Mouse (Mus musculus) neural tube, embryonic 14.5 days (tissue): ENCODE results near the gene Stx4a. TPM values are rescaled to one million over a fixed set of nuclear protein-coding genes. Genes with fewer than 3 reads are reported as not detected.

Experiments used
- ATAC-seq: fragments of 200-750 bp; cut with Nextera tagmentation; 2 replicates; pipeline ENCODE4 v1.8.0; 2017; ENCODE audit warnings: low read depth, mild to moderate bottlenecking, moderate TSS enrichment, moderate library complexity
- H3K27ac ChIP-seq: fragments of 300-500 bp; sonication (generic); 2 replicates; pipeline ENCODE4 v1.5.1; 2014; ENCODE audit warnings: low read depth, mild to moderate bottlenecking, control low read depth, low read length, moderate library complexity, mixed read lengths
- H3K27me3 ChIP-seq: fragments of 300-500 bp; sonication (generic); 2 replicates; pipeline ENCODE4 v1.6.1; 2014; ENCODE audit warnings: low read length; ENCODE audit not compliant: control insufficient read depth, insufficient read depth
- H3K36me3 ChIP-seq: fragments of 300-500 bp; sonication (generic); 2 replicates; pipeline ENCODE4 v1.6.1; 2014; ENCODE audit warnings: low read length, mixed read lengths; ENCODE audit not compliant: control insufficient read depth, insufficient read depth
- H3K4me1 ChIP-seq: fragments of 300-500 bp; sonication (generic); 2 replicates; pipeline ENCODE4 v1.6.1; 2014; ENCODE audit warnings: low read length; ENCODE audit not compliant: control insufficient read depth, insufficient read depth
- H3K4me2 ChIP-seq: fragments of 300-500 bp; sonication (generic); 2 replicates; pipeline ENCODE4 v1.6.1; 2014; ENCODE audit warnings: mild to moderate bottlenecking, low read depth, low read length, control low read depth
- H3K4me3 ChIP-seq: fragments of 300-500 bp; sonication (generic); 2 replicates; pipeline ENCODE4 v1.5.1; 2014; ENCODE audit warnings: low read depth, low read length, control low read depth, mixed read lengths
- H3K9ac ChIP-seq: fragments of 300-500 bp; sonication (generic); replicated peaks from 2 replicates; pipeline ENCODE4 v1.6.1; 2014; ENCODE audit warnings: low read depth, mild to moderate bottlenecking, control low read depth, low read length, mixed read lengths
- H3K9me3 ChIP-seq: fragments of 300-500 bp; sonication (generic); 2 replicates; pipeline ENCODE4 v1.6.1; 2016; ENCODE audit warnings: low read length; ENCODE audit not compliant: control insufficient read depth
- WGBS: fragments of 180-500 bp; shearing (Covaris S2); extraction: QIAGEN DNeasy Blood & Tissue Kit; methylation state at CpG from one replicate; pipeline ENCODE4 v1.1.7; 2014; 5-methylcytosine and 5-hydroxymethylcytosine counted together
- polyA plus RNA-seq: library from polyadenylated mRNA; unstranded; fragments of >200 nt; fragmentation: Nextera tagmentation; extraction: Ambion mirVana; gene quantifications from 2 replicates; pipeline ENCODE4 v1.2.1, GENCODE M21; 2014

Stx4a gene
- polyA plus RNA-seq, 1 experiment from 2014 or later = 9.8 TPM

DNA sequence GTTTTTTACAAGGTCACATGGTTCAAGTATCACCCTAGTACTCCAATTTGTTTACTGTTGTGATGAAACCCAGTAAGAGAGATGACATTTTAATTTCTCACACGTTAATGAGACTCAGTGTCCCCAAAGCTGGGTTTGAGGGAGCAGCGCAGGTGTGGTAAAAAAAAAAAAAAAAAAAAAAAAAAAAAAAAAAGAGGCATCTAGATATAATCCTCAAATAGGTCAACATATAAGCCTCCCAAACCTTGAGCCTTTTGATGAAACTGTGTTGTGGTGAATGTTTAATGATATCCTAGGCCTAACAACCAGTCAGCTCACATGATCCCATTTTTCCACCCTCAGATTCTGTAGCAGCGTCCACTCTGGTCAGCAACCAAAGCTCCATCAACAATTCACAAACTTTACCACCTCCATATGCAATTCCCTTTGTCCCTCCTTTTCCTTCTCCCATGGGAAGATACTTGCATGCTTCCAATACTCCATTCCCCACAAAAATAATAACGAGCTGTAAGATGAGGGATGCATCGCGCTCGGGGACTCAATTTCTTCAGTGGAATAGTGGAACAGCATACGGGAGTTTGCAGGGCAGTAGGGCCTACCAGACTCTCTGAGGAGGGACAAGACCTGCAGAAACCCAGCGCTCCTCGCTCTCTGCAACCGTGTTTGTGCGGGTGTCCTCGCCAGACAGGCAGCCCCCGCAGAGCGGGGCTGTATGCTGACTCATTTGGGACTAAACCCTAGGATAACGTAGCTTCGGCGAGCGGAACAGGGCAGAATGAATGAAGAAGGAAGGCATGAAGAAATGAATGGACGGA lies 50.9 kb downstream of the Stx4a start:
- H3K36me3 ChIP-seq = peaks cover 13% of the 10 kb centered on the region
- H3K27me3 ChIP-seq = 0 out of 2 replicates have a peak, but pooled peaks cover 2% of the 10 kb centered on the region
- H3K4me2 ChIP-seq = peak overlapping the region; percentile 74
- no peaks in the 10 kb centered on the region for H3K9me3 ChIP-seq
- peak overlapping the region; percentile 92 for H3K4me3 ChIP-seq
- 5% methylated on average over 20 of the region's 20 CpGs for WGBS
- H3K9ac ChIP-seq = peak overlapping the region; percentile 97
- peak overlapping the region; percentile 99 for H3K27ac ChIP-seq
- peaks cover 22% of the 10 kb centered on the region for H3K4me1 ChIP-seq
- peak; percentile 29 for ATAC-seq

DNA sequence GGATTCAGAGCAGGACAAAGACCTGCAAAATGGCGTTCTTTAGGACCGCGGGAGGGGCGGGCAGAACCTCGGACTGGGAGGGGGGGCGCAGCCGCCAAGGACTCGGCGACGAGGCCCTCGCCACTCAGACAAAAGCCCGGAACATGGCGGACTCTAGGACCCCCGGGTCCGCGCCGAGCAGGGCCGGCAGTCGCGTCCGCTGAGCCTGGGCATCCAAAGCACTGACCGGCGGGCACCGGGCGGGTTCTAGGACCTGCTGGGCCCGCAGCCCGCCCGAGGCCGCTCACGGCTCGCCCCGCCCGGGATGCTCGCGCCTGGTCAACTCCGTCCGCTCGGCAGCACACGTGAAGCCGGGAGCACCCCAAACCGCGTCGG lies 51.5 kb downstream of the Stx4a start:
- Histone ChIP-seq H3K36me3 (peaks cover 19% of the 10 kb centered on the region), H3K27ac (peak overlapping the region; percentile 99), H3K4me3 (peak overlapping the region; percentile 92), H3K4me2 (peak overlapping the region; percentile 74; the same call in 1 of the 2 replicates), H3K9me3 (no peaks in the 10 kb centered on the region), H3K4me1 (peaks cover 22% of the 10 kb centered on the region), H3K9ac (peak overlapping the region; percentile 97), H3K27me3 (0 out of 2 replicates have a peak, but pooled peaks cover 2% of the 10 kb centered on the region)
- WGBS = under 1% methylated on average over 15 of the region's 43 CpGs
- peak; percentile 95 for ATAC-seq

GRCm38 (mm10) chr7:127876041-127876466 lies 52.0 kb downstream of the Stx4a start, which contains the start of gene Zfp646:
Zfp646 (plus strand) TSS chr7:127876221.
- peak within 1 kb of the TSS; percentile 99 for H3K27ac ChIP-seq
- WGBS = under 1% methylated on average over 41 of the region's 41 CpGs
- peaks cover 23% of the 10 kb centered on the region for H3K36me3 ChIP-seq

DNA sequence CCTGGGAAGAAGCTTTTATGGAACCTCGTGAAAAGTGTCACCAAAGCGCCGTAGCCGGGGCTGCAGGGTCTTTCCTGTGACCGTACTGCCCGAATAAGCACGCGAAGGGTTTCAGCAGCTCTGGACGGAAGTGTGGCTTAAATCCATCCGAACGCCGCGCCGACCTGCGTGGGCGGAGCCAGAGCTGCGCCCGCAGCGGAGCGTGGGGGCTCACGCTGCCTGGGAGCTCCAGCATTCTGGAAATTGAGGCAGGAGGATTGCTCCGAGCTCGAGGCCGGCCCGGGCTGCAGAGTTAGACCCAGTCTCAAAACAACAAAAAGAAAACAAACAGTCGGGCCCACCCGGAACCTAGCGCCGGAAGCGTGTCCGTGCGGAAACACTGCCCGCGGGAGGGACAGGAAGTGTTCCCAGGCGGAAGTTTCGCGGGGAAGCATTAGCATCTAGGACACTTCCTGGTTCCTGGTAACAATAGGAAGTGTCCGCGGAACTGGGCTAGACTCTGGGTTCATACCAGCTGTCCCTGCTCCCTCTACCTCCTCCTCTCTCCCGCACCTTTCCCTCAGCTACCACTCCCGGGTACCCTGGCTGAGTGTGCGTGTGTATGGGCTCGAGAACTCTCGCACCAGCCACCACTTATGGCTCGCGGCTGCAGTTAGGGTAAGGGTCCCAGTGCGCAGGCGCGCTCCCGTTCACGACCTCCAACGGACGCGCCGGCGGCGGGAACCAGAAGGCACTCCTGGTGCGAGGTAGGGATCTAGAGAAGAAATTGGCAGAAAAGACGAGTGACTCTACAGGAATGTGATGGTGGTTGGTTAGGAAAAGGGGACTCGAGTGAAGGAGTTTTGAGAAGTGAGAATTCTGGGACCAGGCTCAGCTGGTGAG lies 52.6 kb downstream of the Stx4a start, which contains the start of gene Zfp668:
TSS of gene Zfp668 (minus strand) at position 362 of the 882 bp plus-strand sequence.
- peak; percentile 62 for ATAC-seq
- peaks cover 22% of the 10 kb centered on the region for H3K4me1 ChIP-seq
- peak within 1 kb of the TSS; percentile 92 for H3K4me3 ChIP-seq
- H3K36me3 ChIP-seq = peaks cover 28% of the 10 kb centered on the region
- H3K9ac ChIP-seq = peak within 1 kb of the TSS; percentile 97
- H3K9me3 ChIP-seq = no peaks in the 10 kb centered on the region
- peak within 1 kb of the TSS; percentile 74 for H3K4me2 ChIP-seq
- 0 out of 2 replicates have a peak, but pooled peaks cover 2% of the 10 kb centered on the region for H3K27me3 ChIP-seq
- H3K27ac ChIP-seq = peak within 1 kb of the TSS; percentile 99
- under 1% methylated on average over 60 of the region's 60 CpGs for WGBS

More at GRCm38 (mm10) chr7:127876041-127876466, 52.0 kb downstream of the Stx4a start, which contains the start of gene Zfp646:
- Histone ChIP-seq H3K9me3 (no peaks in the 10 kb centered on the region), H3K27me3 (0 out of 2 replicates have a peak, but pooled peaks cover 2% of the 10 kb centered on the region), H3K4me1 (peaks cover 22% of the 10 kb centered on the region), H3K4me2 (peak within 1 kb of the TSS; percentile 74), H3K9ac (peak within 1 kb of the TSS; percentile 97), H3K4me3 (peak within 1 kb of the TSS; percentile 92)
- peak; percentile 90 for ATAC-seq

DNA sequence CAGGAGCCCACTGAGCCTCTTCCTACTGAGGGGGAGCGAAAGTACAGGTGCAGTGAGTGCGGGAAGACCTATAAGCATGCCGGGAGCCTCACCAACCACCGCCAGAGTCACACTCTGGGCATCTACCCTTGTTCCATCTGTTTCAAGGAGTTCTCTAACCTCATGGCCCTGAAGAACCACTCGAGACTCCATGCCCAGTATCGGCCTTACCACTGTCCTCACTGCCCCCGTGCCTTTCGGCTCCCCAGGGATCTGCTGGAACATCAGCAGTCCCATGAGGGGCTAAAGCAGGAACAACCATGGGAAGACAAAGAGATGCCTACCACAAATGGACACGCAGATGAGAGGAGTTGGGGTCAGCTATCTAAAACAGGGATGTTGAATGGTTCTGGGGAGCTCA lies 55.2 kb downstream of the Stx4a start:
- ATAC-seq = no peak
- 94% methylated on average over 9 of the region's 9 CpGs for WGBS

GRCm38 (mm10) chr7:127880431-127880830 lies 56.3 kb downstream of the Stx4a start:
- Histone ChIP-seq H3K27ac (no peak overlapping the region), H3K27me3 (no peaks in the 10 kb centered on the region), H3K9me3 (no peaks in the 10 kb centered on the region), H3K4me1 (0 out of 2 replicates have a peak, but pooled peaks cover 9% of the 10 kb centered on the region), H3K9ac (no peak overlapping the region), H3K4me3 (no peak overlapping the region), H3K36me3 (peaks cover 62% of the 10 kb centered on the region), H3K4me2 (no peak overlapping the region)
- no peak for ATAC-seq
- WGBS = 85% methylated on average over 12 of the region's 12 CpGs

More for the DNA sequence above, 55.2 kb downstream of the Stx4a start:
- Histone ChIP-seq H3K4me3 (no peak overlapping the region), H3K9me3 (no peaks in the 10 kb centered on the region), H3K4me2 (no peak overlapping the region), H3K36me3 (peaks cover 51% of the 10 kb centered on the region), H3K4me1 (peaks cover 14% of the 10 kb centered on the region), H3K9ac (no peak overlapping the region), H3K27me3 (0 out of 2 replicates have a peak, but pooled peaks cover 2% of the 10 kb centered on the region), H3K27ac (no peak overlapping the region)

GRCm38 (mm10) chr7:127885951-127886350 lies 61.9 kb downstream of the Stx4a start:
- H3K27me3 ChIP-seq = no peaks in the 10 kb centered on the region
- no peak overlapping the region for H3K4me3 ChIP-seq
- H3K4me1 ChIP-seq = peaks cover 5% of the 10 kb centered on the region; the same call in 1 of the 2 replicates
- no peaks in the 10 kb centered on the region for H3K9me3 ChIP-seq
- WGBS = 75% methylated on average over 6 of the region's 6 CpGs
- H3K36me3 ChIP-seq = peaks cover 74% of the 10 kb centered on the region
- no peak overlapping the region for H3K4me2 ChIP-seq
- H3K27ac ChIP-seq = no peak overlapping the region
- ATAC-seq = no peak
- no peak overlapping the region for H3K9ac ChIP-seq

DNA sequence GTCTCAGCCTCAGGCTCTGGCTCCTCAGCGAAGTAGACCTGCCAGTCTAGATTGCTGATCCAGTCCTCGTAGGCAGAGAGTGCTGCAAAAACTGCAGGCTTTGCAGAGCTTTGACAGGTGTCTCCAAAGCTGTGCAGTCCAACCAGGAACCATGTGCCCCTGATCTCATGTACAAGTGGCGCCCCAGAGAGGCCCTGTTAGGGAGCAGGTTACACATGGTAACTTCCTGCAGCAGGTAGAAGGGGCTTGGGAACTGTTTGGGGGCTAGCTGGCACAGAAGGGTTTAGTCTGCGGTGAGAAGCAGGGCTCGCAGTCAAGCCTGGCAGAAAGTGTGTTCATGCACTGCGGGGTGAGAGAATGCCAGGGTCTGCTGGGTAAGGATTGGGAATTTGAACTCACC lies 62.5 kb downstream of the Stx4a start:
- Histone ChIP-seq H3K36me3 (peaks cover 69% of the 10 kb centered on the region), H3K4me1 (peaks cover 5% of the 10 kb centered on the region; the same call in 1 of the 2 replicates), H3K9me3 (no peaks in the 10 kb centered on the region), H3K4me2 (no peak overlapping the region), H3K4me3 (no peak overlapping the region), H3K27me3 (no peaks in the 10 kb centered on the region), H3K9ac (no peak overlapping the region), H3K27ac (no peak overlapping the region)
- 92% methylated on average over 6 of the region's 6 CpGs for WGBS
- ATAC-seq = no peak
